Mouse (Mus musculus) induced T-regulatory cell, adult 2 months (primary cell): ENCODE results near the gene Msh6.
"Not testable (repeated sequence)": the region's sequence is repeated elsewhere in the genome, so short reads cannot be mapped to it uniquely, and the experiment has no call there.

Source experiments
- DNase-seq: peaks from one replicate; pipeline ENCODE4 v3.0.0-alpha.2; 2012; ENCODE audit warnings: low read depth

Msh6 gene

DNA sequence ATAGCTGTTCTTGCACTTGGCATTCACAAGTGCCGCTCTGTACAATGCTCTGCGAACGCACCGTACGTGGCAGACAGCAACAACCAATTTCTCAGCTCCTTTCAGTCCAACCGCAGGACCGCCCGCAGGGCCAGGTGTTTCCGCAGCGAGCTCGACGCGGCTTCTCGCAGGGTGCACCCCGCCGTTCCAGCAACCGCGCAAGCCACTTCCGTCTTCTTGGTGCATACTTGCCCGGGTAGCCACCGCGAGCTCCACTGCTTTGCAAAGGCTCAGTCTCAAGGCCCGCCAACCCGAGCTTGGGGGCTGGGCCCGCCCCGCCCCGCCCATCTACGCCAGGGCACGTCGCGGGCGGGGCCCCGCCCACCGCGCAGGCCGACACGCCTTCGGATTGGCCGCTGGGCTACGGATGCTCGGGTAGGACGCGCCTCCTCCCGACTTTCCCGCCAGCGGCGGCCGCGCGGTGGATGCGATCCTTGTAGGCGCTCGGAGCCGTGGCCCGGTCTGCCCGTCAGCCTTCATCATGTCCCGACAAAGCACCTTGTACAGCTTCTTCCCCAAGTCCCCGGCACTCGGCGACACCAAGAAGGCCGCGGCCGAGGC, at the start of gene Msh6:
TSS of gene Msh6 (plus strand) at position 434 of the 600 bp plus-strand sequence.
- peak; percentile 97 for DNase-seq

DNA sequence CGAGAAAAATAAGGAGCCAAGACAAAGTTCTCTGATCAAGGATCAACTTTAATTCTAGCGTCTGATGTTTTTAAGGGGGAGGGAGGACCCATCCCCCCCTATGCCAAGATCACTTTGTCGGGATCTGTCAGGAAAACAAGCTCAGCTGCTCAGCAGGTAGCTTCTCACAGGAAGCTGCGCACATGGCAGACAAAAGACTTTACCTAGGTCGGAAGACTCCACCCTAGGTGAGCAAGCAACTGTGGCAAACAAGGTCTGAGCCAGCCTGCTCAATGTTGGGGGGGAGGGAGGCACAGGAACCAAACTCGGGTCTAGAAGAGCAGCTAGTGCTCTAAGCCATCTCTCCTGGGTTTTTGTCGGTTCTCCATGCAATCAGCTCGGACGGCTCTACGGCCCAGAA, 40.5 kb upstream of the Msh6 start:
- no peak for DNase-seq

DNA sequence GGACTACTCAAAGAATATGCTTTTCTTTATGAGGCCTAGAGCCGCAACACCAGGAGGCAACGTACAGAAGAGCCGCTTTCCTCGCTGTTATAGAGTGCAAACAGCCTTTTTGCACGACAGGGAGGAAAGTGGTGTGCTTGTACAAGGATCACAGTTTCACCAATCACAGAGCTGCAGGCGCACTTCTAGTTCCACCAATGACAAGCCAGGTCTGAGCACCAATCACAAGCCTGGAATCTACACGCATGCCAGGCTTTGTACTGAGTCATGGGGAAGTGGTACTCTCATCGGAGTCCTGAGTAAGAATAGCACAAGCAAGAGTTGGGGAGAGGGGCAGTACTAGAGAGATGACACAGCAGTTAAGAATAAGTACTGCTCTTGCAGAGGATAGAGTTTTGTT, 40.1 kb upstream of the Msh6 start:
- DNase-seq, result no peak

DNA sequence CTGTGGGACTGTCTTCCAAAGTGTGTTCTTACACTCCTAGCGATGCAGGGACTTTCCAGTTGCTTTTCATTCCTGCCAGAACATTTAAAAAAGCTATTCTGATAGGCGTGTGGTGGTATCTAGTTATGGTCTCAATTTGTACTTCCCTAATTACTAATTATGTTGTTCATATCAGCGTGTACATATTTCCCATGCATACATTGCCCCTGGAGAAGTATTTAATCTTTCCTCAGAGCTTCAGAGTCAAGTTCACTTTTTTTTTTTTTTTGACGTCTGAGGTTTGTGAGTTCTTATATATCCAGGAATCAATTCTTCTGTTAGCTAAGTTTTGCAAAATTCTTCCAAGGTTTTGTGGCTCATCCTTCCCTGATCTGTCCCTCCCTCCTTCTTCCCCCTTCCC, 38.7 kb upstream of the Msh6 start:
- no peak for DNase-seq

DNA sequence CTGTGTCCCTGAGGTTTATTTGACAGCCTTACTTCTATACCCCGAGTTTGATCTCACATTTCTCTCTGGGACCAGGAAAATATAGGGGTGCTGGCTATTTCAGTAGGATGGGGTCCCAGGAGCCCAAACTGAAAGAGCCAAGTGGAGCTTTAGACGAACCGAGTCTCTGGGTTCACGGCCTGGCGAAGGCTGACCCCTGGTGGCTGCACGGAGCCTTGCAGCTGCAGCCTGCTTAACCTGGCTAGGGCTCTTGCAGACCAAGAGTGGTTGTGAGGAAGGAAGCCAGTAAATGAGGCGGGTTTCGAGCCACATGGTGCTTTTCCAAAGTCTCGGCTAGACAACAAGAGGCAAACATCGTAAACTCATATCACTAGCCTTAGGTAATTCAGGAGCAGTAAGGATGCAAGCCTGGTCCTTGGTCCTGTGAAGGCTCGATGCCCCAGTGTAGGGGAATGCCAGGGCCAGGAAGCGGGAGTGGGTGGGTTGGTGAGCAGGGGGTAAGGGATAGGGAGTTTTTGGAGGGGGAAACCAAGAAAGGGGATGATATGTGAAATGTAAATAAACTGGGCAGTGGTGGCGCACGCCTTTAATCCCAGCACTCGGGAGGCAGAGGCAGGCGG, 25.8 kb upstream of the Msh6 start:
- DNase-seq, result peak; percentile 77

DNA sequence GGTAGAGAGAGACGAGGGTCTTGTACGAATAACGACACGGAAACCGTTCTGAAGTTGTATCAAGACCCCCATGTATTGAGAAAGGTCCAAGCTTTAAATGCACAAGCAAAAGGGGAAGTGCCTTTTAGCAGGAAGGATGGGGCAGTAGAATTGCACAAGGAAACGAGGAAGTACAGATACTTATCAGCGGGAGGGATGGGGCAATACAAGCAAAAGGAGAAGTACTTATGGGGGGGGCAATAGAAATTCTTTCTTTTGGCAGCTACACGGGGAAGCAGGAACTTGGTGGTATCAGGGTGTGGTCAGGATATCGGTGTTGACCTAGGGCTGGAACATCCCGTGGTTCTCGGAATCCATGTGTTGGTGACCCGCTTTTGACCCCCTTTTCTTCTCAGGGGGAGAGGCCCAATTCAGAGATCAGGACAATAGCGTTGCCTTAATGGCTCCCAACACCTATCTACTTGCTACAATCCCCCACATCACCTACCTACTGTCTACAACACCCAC, 20.2 kb upstream of the Msh6 start:
- not testable (repeated sequence) for DNase-seq

DNA sequence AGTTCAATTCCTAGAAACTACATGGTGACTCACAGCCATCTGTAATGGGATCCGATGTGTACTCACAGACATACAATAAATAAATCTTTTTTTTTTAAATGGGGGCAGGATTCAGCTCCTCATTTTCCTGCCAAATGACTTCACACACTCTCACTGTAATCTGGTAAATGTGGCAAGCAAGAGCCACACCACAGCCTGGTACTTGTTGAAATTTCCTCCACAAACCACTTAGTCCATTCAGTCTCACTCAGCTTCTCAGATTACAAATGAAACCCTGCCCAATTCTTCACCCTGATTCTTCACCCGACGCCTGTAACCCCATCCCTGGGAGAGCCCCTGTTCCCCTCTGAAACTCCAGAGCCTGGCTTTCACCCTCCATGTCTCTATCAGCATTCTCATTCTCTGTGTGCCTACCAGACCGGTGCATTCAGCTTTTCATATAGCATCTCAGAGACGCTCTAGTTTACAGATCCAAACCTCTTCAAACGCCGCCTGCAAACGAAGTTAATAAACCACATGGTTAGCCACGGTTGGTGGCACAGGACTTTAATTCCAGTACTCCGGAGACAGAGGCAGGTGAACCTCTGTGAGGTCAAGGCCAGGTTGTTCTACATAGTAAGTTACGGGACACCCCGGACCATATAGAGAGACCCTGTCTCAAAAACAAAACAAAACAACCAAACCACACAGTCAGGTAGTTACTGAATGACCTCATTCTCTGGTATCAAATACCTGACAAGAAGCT, 17.6 kb upstream of the Msh6 start:
- DNase-seq, result no peak

DNA sequence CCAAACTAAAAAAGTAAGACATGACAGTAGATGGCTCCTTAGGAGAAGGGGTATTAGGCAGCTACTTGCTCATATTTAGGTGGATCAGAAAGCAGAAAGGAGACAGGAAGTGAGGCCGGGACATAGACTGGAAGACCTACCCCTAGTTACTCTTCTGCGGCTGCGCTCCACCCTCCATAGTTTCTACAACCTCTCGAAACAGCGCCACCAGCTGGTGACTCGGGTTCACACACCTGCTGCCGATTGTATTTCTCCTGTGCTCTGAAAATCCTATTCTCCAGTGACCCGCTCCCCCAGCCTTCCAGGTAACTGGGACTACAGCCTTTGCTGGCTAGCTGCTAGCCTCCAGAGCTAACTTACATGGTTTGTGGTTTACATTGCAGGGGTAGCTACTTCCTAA, 16.6 kb upstream of the Msh6 start:
- DNase-seq, result peak; percentile 55

DNA sequence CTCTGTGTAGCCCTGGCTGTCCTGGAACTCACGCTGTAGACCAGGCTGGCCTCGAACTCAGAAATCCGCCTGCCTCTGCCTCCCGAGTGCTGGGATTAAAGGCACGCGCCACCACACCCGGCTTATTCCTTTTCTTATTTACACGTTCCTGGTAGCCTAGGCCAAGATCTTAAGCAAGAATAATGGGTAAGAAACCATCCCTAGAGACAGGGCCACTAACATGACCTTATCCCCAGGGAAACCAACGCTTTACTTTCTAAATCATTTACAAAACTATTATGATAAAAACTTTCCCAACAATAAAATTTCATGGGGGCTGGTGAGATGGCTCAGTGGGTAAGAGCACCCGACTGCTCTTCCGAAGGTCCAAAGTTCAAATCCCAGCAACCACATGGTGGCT, 15.5 kb upstream of the Msh6 start:
- DNase-seq, result not testable (repeated sequence)

DNA sequence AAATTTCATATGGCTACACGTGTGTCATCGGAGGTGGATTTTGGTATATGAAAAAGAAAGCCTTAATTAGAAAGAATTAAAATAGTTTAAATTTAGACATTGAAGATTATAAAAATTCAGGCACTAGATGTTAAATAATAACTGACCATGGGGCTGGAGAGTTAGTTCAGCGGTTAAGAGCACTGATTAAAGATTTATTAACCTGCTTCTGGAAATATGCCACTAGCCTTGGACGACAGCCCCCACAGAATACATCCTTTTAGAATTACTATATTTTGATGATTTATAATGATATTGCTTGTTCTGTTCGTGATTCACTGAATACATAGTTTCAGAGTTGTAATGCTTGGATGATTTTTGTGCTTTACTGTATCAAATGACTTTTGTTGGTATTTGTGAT, 14.9 kb upstream of the Msh6 start:
- DNase-seq, result not testable (repeated sequence)

DNA sequence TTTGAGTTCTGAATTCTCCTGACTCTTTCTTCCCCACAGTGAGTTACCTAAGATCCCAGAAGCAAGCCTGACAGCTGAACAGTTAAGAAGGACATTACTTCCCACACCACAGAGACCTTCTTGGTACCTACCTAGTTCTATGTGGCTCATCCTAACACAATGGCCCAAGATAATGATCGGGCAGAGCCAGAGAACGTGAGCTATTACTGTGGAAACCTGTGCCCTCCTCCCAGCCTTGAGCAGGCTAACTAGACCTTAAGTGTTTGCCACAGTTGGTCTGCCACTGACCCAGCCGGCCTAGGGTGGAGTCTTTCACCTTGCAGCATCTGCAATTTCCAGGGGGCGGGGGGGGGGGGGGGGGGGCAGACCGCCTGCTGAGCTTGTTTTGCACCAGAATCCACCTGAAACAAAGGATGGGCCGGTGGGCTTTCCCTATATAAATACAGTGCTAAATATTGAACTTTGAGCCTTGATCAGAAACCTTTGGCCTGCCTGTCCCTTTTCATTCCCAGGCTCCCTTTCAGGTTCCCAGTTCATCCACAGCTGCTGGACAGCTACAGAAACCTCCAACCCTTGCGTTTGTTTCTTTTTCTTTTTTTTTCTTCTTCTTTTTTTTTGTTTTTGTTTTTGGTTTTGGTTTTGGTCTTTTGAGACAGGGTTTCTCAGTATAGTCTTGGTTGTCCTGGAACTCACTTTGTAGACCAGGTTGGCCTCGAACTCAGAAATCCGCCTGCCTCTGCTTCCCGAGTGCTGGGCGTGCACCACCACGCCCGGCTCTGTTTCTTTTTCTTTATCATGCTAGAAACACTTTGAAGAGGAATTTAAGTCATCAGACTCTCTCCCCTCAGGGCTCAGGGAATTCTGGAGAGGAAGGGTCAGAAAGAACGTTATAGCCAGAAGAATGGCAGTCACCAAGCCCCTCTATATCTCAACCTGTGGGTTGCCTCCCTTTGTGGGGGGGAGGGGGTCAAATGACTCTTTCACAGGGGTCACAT, 11.5 kb upstream of the Msh6 start:
- DNase-seq, result no peak

DNA sequence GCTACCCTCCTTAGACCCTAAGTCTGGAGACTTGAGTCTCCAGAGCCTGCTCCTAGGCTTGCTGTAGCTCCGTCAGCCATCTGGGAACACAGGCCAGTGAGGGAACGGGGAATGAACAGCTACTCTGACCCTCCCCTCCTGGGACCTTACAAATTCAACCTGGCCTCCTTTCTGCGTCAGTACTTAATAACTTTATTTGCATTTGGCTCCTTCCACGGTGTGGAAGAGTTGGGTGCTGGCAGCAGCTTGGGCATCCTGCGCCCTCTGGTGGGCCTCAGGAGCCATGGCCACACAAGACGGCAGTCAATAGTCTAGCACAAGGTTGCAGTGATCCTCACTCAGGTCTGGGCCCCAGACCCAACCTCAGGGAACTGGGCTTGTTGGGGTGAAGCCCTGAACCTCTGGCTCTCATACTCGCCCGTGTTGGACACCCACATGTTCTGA, 6.4 kb upstream of the Msh6 start:
- peak; percentile 21 for DNase-seq

DNA sequence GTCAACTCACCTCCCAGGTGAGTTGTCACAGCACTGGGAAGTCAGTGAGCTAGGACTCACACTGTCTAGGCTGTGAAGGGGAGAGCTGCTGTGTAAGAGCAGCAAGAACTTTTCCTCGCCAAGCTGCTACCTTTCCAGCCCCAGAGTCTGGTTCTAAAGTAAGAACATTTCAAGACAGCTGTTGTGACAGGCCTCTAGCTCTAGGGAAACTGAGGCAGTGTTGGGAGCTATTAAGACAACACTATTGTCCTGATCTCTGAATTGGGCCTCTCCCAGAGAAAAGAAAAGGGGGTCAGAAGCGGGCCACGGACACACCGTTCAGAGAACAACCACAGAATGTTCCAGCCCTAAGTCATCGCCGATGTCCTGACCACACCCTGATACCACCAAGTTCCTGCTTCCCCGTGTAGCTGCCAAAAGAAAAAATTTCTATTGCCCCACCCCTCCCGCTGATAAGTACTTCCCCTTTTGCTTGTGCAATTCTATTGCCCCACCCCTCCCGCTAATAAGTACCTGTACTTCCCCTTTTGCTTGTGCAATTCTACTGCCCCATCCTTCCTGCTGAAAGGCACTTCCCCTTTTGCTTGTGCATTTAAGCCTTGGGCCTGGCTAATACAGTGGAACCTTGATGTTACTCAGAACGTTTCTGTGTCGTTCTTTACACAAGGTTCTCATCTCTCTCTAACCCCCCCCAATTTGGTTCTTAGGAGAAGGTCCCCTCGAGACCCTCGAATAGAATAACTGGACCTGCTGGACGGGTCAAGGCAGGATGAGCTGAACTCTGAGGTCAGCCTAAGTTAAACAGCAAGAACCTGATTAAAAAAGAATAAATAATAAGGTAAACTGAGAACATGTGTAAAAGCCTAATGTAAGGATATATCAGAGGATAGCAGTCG, 2.9 kb upstream of the Msh6 start:
- not testable (repeated sequence) for DNase-seq

DNA sequence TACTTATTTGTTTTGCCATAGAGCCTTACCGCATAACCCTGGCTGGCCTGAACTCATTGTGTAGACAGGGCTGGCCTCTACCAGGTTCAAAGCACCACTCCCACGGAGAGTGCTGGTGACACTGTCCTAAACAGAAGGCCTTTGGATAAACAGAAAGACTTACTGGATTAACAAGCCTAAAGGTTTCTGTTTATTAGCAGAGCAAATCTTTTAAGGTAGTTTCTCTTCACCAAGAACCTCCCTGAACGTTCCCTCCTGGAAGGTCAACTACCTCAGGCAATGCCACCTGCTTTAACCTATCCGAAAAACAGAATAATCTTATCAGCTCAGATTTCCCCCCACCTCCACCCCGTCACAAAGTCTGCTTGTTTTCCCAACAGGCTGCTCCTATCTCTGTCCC, 2.0 kb upstream of the Msh6 start:
- no peak for DNase-seq

DNA sequence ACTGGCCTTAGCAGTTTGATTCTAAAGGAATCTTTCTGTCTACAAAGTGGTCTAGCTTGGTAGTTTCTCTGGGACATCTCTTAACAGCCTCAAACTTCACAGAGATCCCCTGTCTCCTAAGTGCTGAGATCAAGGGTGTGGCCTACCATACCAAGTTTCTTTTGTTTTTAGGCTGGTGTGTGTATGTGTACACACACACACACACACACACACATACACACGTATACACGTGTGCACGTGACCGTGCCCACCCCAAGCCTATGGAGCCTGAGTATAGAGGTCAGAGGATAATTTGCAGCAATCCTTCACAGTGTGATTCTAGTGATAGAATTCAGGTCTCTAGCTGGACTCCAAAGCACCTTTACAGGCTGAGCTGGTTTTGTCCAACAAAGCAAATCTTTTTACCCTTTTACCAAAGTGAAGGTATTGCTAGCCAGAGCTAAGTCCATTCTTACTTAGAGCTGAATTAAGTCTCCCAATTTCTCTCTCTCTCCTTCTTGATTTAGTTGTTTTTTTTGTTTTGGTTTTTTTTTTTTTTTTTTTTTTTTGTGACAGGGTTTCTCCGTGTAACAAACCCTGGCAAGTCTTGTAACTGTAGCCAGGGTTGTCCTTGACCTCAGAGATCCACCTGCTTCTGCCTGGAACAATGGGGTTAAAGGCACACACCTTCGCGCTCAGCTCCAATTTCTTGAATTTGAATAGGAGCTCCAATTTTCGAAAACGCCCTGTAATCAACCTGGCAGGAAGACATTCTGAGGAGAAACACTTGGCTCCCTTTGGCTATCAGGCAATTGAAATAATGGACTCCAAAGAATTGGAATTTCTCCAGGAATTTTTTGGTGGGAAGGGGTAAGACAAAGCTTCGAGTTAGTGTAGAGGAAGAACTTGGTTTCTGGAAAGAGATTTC, 1.3 kb upstream of the Msh6 start:
- no peak for DNase-seq

DNA sequence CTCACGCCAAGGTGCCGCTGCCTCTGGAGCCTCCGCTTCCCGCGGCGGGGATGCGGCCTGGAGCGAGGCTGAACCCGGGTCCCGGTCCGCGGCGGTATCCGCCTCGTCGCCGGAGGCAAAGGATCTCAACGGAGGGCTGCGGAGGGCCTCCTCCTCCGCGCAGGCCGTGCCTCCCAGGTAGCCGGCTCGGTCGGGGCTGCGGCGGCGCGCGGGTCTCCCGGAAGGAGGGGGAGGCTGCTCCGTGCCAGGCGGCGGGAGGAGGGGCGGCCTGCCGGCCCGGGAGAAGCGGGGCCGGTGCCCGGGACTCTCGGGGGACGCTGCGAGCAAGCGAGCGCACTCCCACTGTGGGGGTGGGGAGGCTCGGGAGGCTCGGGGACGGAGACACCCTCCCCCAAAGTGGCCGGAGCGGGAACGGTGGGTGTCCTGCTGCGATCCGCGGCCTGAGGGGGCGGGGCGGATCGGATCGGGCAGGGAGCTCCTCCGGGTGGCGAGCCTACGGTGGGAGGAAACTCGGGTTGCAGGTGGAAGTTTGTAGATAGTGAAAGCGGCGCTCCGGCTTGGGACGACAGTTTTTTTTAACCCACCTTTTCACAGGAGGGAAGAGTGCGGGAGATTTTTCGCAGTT, 479 bp downstream of the Msh6 start:
- DNase-seq, result peak; percentile 72

DNA sequence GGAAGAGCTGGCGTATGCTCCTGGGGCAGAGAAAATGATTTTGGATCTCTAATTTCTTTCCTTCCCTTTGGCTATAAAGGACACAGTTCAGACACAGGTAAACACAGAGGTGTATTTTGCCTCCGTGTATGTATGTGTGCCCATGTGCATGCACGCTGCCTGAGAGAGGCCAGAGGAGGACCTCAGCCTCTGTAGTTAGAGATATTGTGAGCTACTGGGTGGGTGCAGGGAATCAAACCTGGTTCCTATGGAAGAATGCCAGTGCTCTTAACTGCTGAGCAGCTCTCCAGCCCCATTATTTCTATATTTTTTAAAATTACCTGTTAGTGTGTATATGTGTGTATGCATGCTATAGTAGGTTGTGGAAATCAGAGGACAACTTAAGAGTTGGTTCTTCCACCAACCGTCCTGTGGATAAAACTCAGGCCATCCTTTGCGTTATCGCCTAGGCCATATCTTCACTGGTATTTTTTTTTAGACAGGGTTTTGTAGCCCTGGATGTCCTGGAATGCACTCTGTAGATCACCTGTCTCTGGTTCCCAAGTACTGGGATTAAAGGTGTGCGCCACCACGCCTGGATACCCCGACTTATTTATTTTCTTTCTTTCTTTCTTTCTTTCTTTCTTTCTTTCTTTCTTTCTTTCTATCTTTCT, 1.4 kb downstream of the Msh6 start:
- no peak for DNase-seq

DNA sequence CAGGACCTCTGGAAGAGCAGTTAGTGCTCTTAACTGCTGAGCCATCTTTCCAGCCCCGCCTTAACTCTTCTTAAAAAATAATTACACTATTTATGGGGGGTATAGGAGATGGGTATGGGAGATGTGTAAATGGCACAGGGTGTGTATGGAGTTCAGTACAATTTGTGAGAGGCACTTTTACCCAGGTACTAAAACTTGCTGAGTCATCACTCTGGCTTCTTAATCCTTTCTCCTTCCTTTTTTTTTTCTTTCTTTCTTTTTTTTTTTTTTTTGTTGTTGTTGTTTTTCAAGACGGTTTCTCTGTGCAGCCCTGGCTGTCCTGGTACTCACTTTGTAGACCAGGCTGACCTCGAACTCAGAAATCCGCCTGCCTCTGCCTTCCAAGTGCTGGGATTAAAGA, 2.1 kb downstream of the Msh6 start:
- not testable (repeated sequence) for DNase-seq

DNA sequence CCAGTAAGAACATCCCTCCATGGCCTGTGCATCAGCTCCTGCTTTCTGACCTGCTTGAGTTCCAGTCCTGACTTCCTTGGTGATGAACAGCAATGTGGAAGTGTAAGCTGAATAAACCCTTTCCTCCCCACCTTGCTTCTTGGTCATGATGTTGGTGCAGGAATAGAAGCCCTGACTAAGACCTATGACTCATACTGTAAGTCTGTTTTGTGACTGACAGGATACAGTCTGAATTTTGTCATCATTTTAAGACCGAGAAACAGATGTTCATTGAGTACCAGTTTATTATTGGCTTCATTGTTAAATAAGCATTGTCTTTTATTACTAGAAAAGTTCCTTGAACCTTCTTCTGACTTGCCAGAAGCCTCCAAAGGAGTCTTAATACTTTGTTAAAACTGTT, 4.8 kb downstream of the Msh6 start:
- DNase-seq, result peak; percentile 35
